Mouse (Mus musculus): ENCODE results near the gene Strada.

DNA sequence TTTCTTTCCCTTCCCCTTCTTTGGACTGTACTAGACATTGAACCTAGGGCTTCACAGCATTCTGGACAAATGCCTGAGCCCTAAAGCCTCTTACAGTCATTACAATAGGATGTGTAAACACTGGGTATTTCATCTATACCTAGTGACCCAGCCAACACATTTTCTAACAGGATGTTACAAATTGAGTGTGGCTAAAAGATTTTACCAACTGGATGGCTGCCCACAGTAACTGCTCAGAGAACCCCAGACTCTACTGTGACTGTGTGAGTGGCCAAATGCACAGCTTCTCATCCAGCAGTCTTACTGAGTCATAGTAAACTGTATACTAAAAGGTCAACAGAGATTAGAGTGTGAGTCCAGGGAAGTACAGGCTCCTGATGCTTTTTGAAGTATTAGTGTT, 6.6 kb downstream of the Strada start:
- no peak for TF ChIP-seq CTCF (IDR thresholded peaks at IDR 0.05; ENCODE audit: low read depth)
- no peak for TF ChIP-seq EP300 (optimal IDR thresholded peaks at IDR 0.05)

Measured in stomach, postnatal 0 days (tissue).